In genomic region chr10:91162511-91163163, GRCm38 (mm10) we compare ENCODE assay signal across 15 mouse cellular contexts.
"Had no signal": no experiment of that assay in that cellular context is flagged by ENCODE, and none has a peak within 500 bp of the region (broad histone marks: within the 10 kb centered on the region; RNA-seq: fewer than 3 reads in every experiment).

No protein-coding gene starts in this region.

- H3K9ac ChIP-seq: limb, embryonic 15.5 days; lung, embryonic 15.5 days; neural tube, embryonic 12.5 days; stomach, embryonic 15.5 days had no signal

- H3K4me2 ChIP-seq: limb, embryonic 15.5 days; lung, embryonic 15.5 days; neural tube, embryonic 12.5 days; stomach, embryonic 15.5 days had no signal

- H3K27ac ChIP-seq: kidney, postnatal 0 days; limb, embryonic 15.5 days; lung, embryonic 15.5 days; midbrain, embryonic 10.5 days; neural tube, embryonic 12.5 days; stomach, embryonic 15.5 days had no signal

- H3K27me3 ChIP-seq: limb, embryonic 15.5 days; lung, embryonic 15.5 days; neural tube, embryonic 12.5 days; stomach, embryonic 15.5 days had no signal

- DNase-seq: kidney, adult 8-10 months; kidney, postnatal 36 days; layer of hippocampus, postnatal 36 days; lung, postnatal 14 days; midbrain, embryonic 14.5 days; right cerebral cortex, postnatal 4 days; thymus, adult 2 months; thymus, postnatal 25 days had no signal

- H3K4me3 ChIP-seq: limb, embryonic 15.5 days; lung, embryonic 15.5 days; midbrain, embryonic 10.5 days; myocyte; neural tube, embryonic 12.5 days; stomach, embryonic 15.5 days had no signal

- H3K9me3 ChIP-seq: limb, embryonic 15.5 days; lung, embryonic 15.5 days; midbrain, embryonic 10.5 days; neural tube, embryonic 12.5 days; stomach, embryonic 15.5 days had no signal
